Mouse (Mus musculus) regulatory T cell (primary cell): ENCODE data around the gene Ndufb5.

Experiments
- in situ Hi-C: fragments of 300-600 bp; cut with MboI, MseI; formaldehyde crosslinking; loops from one replicate; pipeline ENCODE4 v1.15.1; 2025; ENCODE audit warnings: high pct_unique_total_duplicates

The Ndufb5 gene

DNA sequence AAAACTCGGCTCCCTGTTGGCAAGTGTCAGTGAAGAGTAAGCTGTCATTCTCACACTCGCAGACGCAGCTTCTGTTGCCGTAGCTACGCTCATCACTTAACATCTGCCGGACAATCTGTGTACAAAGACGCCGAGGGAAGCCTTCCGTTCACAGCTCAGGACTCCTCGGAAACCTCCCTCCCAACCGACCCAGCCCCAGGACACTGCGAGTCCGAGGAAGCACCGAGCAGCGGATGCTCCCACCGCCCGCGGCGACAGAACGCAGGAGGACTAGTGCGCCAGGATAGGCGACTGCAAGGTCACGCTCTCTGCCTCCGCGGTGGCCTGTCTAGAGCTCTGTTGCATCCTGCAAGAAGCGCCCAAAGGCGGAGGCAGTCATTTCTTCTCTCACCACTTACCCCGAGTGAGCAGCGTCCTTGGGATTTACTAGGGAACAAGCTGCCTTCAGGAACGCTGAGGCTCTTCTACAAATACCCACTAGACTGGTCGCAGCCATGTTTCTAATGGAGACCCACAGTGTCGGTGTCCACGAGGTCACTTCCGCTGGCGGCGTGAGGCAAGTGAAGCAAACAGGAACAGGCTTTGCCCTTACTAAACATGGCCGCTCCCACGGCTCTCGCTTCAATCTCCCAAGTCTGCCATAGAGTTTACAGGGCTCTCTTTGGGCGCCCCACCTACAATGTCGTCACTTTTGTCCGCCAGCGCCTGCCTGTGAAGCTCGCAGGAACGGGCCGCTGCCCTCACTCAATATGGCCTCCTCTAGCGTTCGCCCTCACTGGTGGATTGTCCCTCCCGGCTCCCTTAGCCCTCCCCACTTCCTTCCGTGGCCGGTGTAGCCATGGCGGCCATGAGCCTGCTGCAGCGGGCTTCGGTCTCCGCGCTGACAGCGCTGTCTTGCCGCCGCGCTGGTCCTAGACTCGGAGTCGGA, at the start of gene Ndufb5:
Ndufb5 (plus strand) TSS at position 747 of the 928 bp plus-strand sequence.
- in situ Hi-C loops = loop anchor here (5.0 kb wide), 1 partner anchor 1071 kb away; no protein-coding TSS in a partner anchor

DNA sequence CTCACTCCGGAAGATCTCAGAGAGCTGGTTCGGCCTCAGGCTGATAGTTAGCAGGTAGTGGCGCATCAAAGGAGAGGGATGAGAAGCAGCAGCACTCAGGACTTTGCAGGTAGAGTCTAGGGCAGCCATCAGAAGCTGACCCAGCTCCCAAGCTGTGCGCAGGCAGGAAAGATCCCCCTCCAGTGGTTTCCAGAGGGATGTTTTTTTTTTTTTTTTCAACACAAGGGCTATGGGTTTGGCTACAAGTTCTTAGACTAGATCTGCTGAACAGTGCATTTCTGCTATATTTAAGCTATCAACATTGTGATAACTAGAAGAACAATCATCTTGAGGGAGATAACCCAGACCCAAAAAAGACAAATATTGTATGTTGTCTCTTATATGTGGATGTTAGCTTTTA, 49.6 kb upstream of the Ndufb5 start:
- in situ Hi-C loops = no loop called here

- in situ Hi-C loops = no loop called here
Observed at GRCm38 (mm10) chr3:32689567-32689999, 47.2 kb upstream of the Ndufb5 start.

- in situ Hi-C loops = loop anchor here (5.0 to 10.0 kb wide), 2 partner anchors 78 to 325 kb away; partner anchors contain the start of gene Zmat3
Observed at GRCm38 (mm10) chr3:32690008-32690407, 46.8 kb upstream of the Ndufb5 start.

- in situ Hi-C loops = loop anchor here (5.0 to 10.0 kb wide), 2 partner anchors 79 to 326 kb away; partner anchors contain the start of gene Zmat3
Observed at GRCm38 (mm10) chr3:32690901-32691300, 45.9 kb upstream of the Ndufb5 start.

DNA sequence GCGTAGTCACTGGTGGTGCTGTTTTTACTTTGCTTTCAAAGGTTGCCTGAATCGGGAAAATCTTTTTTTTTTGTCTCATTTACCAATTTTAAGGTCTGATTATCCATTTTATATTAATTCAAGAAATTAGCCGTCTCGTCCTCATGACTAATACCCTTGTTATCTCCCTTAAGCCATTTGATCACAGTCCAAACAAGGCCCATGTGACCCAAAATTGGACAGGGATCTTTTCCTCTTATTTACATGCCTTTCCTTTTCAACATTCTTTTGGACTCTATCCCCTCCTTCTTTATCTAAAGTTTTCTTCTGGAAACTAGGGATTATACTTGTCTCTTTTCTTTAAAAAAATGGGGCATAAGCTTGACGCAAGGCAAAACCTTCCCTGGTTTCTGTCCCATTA, 44.9 kb upstream of the Ndufb5 start:
- in situ Hi-C loops = loop anchor here (5.0 to 10.0 kb wide), 2 partner anchors 80 to 327 kb away; partner anchors contain the start of gene Zmat3

DNA sequence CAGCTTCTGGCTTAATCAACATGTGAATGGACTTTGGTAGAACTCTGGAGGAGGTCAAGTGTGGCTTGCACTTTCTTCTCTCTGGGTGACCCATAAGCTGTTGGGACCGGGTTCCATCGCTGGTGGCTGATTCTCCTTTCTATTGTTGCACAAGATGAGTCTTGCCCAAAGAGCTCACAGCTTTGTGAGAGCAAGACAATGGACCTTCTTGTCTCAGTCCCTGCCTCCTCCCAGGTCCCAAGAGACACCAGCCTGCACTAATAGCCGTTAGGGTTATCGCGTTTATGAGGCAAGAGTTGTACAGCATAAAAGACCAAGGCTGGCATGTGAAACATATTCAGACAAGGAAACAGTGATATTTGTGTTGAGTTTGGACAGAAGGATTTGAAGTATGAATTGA, 42.6 kb upstream of the Ndufb5 start:
- in situ Hi-C loops = loop anchor here (5.0 to 10.0 kb wide), 2 partner anchors 82 to 329 kb away; partner anchors contain the start of gene Zmat3

- in situ Hi-C loops = loop anchor here (5.0 to 10.0 kb wide), 2 partner anchors 83 to 330 kb away; partner anchors contain the start of gene Zmat3
Observed at GRCm38 (mm10) chr3:32694737-32695582, 41.8 kb upstream of the Ndufb5 start.

GRCm38 (mm10) chr3:32695583-32695980, 41.2 kb upstream of the Ndufb5 start:
- in situ Hi-C loops = loop anchor here (10.0 kb wide), 1 partner anchor 331 kb away; the partner anchor contains the start of gene Zmat3

GRCm38 (mm10) chr3:32698228-32698863, 38.4 kb upstream of the Ndufb5 start:
- in situ Hi-C loops = loop anchor here (10.0 kb wide), 1 partner anchor 334 kb away; the partner anchor contains the start of gene Zmat3

DNA sequence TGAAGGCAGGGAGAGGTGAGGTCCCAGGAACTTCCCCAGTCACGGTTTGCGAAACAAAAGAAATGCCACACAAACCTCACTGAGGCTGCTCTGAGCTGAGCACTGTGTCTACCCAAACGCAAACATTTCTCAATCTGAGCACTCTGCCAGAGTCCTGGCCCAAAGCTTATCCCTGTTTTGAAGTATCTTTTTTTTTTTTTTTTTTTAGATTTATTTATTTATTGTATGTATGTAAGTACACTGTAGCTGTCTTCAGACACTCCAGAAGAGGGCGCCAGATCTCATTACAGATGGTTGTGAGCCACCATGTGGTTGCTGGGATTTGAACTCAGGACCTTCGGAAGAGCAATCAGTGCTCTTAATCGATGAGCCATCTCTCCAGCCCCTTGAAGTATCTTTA, 32.8 kb upstream of the Ndufb5 start:
- in situ Hi-C loops = loop anchor here (10.0 to 25.0 kb wide), 2 partner anchors 179 to 1742 kb away; partner anchors contain the start of genes Mfn1 and Phc3

GRCm38 (mm10) chr3:32704632-32705031, 32.2 kb upstream of the Ndufb5 start:
- in situ Hi-C loops = loop anchor here (10.0 to 25.0 kb wide), 2 partner anchors 180 to 1742 kb away; partner anchors contain the start of genes Mfn1 and Phc3

GRCm38 (mm10) chr3:32705647-32706348, 31.0 kb upstream of the Ndufb5 start, which contains the start of gene Actl6a:
TSS of gene Actl6a (plus strand) at chr3:32706298.
- in situ Hi-C loops = loop anchor here (10.0 to 25.0 kb wide), 2 partner anchors 181 to 1743 kb away; partner anchors contain the start of genes Mfn1 and Phc3

GRCm38 (mm10) chr3:32708052-32708367, 28.8 kb upstream of the Ndufb5 start:
- in situ Hi-C loops = loop anchor here (10.0 to 25.0 kb wide), 2 partner anchors 183 to 1746 kb away; partner anchors contain the start of genes Mfn1 and Phc3

DNA sequence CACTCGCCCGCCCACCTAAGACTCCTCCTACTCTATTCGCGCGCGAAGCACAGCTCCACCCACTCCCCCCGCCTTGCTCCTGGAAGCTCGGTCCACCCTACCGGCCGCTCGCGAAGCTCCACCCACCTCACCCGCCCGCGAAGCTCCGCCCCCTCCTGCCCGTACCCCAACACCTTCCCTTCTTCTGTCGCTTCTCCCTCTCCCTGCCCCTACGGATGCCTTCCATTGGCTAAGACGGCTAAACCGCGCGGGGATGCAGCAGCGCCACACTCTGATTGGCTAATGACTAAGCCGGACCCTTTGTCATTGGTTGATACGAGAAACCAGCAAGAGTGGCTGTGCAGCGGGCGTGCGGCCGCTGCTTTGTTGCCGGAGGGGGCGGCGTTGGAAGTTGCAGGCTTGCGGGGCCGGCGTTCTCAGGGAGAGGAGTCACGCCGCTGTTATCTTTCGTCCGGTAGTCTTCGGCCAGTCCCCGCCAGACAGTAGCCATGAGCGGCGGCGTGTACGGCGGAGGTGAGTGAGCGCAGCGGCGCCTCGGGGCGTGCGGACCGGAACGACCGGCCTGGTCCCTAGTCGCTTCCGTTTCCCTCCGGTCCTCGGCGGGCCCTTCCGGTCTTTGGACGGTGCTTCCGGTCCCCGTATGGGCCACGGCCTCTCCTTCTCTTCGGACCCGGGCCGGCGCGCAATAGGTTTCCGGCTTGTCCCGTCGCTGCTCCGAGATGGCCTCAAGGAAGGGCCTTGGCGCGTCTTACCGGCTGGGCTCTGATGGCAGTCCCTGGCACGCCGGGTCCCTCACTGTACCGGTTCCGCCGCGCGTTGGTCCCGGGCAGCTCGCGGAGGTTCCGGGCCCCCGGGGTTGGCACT, 28.2 kb upstream of the Ndufb5 start:
- in situ Hi-C loops = loop anchor here (10.0 to 25.0 kb wide), 2 partner anchors 184 to 1746 kb away; partner anchors contain the start of genes Mfn1 and Phc3

GRCm38 (mm10) chr3:32709388-32709787, 27.4 kb upstream of the Ndufb5 start:
- in situ Hi-C loops = loop anchor here (10.0 to 25.0 kb wide), 2 partner anchors 185 to 1747 kb away; partner anchors contain the start of genes Mfn1 and Phc3

DNA sequence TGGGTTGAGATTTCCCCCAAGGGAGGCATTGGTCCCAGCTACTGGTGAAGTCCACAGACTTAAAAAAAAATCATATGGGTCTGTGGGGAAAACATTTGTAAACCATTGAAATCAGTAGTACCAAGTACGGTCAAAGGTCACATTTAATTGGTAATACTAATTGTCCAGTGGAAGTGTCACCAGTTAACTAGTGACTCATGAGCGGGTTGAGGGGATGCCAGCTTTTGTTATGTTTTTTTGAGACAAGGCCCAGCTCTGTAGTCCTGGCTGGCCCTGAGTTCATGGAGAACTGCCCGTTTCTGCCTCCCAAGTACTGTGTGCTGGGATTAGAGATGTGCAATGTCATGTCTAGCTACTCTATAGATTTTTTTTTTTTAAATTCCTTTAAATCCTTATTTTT, 23.1 kb upstream of the Ndufb5 start:
- in situ Hi-C loops = loop anchor here (25.0 kb wide), 1 partner anchor 1751 kb away; the partner anchor contains the start of gene Phc3

DNA sequence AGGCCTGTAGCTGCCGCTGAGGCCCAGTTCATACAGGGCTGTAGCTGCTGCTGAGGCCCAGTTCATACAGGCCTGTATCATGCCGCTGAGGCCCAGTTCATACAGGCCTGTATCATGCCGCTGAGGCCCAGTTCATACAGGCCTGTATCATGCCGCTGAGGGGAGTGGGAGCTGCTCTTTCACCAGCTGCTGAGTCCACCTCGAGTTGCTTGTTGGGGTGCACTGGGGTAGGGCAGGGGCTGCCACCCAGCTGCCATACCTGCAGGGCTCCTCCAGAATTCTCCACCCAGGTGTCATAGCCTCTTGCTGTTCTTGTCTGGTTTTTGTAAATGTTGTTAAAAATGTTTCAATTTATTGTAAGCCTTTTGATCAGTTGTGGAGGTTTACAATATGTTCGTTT, 19.4 kb upstream of the Ndufb5 start:
- in situ Hi-C loops = loop anchor here (25.0 kb wide), 1 partner anchor 1755 kb away; the partner anchor contains the start of gene Phc3

DNA sequence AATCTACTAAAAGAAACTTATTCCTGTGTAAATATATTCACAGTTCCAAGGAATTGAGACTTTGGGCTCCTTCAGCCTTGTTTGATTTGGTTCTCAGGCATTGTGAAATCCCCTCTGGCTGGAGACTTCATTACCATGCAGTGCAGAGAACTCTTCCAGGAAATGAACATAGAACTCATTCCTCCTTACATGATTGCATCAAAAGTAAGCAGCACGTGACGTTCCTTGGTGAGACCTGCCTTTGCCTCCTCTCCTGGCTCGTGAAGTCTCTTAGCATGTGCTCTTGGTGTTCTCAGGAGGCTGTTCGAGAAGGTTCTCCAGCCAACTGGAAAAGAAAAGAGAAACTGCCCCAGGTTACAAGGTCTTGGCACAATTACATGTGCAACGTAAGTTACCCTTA, 18.5 kb upstream of the Ndufb5 start:
- in situ Hi-C loops = loop anchor here (25.0 kb wide), 1 partner anchor 1756 kb away; the partner anchor contains the start of gene Phc3
